Mouse (Mus musculus): ENCODE measurements at regions not wholly inside any gene's neighbourhood (a gene's known extent, or its start where the extent isn't known, plus 50 kb on each side); places are given as distances from the start of the nearest gene placed in this dataset.

DNA sequence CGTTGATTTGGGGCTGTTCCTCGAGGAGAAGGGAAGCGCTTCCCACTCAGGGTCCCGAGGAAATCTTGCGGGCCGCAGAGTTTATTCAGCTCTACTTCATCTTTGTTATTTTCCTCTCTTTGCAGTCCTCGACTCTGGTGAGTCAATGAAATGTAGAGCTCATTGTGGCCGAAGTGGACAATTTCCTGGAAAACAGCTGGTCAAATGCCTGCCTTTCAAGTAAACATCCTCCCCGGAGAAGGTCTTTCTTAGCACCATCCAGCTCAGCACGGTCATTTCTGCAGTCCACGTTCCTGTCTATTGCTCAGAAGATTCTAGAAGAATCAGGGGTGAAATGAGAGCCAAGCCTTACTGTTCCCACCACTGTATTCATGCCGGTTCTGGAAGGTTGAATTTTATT is 133.0 kb downstream of the Bcas1 start:
- intact Hi-C loops (cut with DNase I) = no loop called here
- no peak for DNase-seq (ENCODE audit: extremely low spot score in 1 of 2, low spot score in 2 of 2)

DNA sequence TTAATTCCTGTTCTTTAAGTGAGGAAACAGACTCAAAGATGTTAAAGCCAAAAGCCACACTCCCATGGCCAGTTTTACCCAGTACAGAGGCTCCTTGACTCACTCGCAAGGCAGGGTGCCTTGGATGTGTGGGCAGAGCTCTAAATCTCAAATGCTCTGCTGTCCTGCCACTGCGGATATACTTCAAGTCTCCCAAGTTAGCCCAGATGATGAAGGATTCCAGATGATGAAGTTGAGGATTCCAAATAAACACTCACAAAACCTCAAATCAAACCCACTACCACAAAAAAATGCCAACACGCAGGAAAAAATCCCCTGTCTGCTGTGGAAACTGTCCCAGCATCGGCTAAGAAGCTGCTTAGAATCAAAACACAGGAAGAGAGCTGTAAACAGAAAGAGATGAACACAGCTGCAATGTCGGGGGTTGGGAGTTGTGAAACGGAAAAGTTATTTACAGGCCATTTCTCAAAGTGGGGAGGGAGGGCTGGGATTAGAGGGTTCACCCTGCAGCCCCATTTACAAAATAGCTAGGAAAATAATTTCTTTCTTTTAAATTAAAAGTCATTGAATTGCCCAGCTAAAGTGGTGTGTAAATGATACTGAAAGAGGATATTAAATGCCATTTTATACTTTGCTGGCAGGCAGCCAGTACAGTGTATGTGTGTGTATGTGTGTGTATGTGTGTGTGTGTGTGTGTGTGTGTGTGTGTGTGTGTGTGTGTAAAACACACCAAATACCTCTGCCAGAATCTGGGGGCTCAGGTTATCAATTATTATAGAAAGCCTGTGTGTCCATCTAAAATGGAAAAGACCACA is 135.6 kb downstream of the Bcas1 start:
- intact Hi-C loops (cut with DNase I) = no loop called here
- DNase-seq (ENCODE audit: extremely low spot score in 1 of 2, low spot score in 2 of 2) = no peak

DNA sequence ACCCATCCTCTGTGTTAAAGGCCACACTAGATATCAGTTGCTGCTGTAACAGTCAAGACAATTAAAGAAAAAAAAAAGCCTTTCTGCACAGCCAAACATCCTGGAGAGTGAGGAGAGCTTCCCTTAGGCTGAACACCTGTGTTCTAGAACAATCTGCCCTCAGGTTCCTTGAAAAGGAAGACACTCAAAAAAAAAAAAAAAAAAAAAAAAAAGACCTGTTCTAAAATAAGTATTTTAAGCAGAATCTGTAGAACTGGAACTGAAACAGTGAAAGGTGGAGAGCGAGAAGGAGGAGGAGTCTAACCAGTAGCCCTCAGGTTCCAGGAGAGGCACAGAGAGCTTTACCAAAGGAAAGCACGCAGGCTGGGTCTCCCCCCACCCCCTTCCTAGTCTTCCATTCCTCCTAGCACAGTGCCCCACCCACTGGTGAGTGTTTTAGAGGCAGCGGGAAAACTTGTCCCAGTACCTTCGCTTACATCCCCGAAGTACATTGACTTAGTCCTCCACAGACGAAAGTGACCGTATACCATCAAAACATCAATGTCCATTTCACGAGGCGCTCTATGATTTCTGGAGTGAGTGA is 138.2 kb downstream of the Bcas1 start:
- intact Hi-C loops (cut with DNase I) = loop anchor here (10.0 kb wide), 1 partner anchor 175 kb away; no protein-coding TSS in a partner anchor
- DNase-seq (ENCODE audit: extremely low spot score in 1 of 2, low spot score in 2 of 2) = no peak

DNA sequence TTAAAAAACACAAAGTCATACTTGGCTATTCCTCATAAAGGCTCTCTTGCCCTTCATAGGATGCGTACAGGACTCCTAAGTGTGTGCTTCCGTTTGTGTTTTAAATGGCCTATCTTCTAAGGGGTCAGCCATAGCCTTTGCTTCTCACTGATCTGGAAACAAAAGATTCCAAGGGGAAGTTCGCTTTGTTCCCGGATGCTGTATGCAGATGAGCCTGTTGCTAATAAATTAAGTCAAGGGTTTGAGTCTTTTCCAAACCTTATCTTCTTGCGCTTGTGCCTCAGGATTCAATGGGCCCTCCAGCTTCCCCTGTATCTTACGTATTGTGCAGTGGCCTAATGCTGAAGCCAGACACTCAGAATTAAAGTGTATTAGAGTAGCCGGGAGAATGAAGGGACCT is 138.9 kb downstream of the Bcas1 start:
- intact Hi-C loops (cut with DNase I) = loop anchor here (10.0 kb wide), 1 partner anchor 174 kb away; no protein-coding TSS in a partner anchor

DNA sequence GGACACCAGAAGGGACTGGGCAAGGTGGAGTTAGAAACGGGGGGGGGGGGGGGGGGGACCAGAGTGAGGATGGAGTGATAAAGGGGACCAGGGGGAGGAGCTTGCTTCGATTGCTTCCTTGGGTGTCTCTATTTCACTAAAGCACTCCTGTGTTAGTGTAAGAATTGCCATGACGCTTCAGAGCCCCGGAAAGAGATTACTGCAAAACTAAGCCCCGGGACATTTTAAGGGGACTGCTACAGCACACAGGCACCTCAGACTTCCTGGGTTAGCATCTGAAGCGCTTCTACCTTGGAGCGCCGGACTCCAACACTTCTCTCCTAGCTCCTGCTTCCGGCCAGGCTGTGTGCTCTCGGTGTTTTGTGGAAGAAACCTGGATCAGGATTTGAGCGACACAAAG is 139.4 kb downstream of the Bcas1 start:
- no peak for DNase-seq (ENCODE audit: extremely low spot score in 1 of 2, low spot score in 2 of 2)
- intact Hi-C loops (cut with DNase I) = loop anchor here (10.0 kb wide), 1 partner anchor 173 kb away; no protein-coding TSS in a partner anchor

More for the DNA sequence above, 138.9 kb downstream of the Bcas1 start:
- no peak for DNase-seq (ENCODE audit: extremely low spot score in 1 of 2, low spot score in 2 of 2)

DNA sequence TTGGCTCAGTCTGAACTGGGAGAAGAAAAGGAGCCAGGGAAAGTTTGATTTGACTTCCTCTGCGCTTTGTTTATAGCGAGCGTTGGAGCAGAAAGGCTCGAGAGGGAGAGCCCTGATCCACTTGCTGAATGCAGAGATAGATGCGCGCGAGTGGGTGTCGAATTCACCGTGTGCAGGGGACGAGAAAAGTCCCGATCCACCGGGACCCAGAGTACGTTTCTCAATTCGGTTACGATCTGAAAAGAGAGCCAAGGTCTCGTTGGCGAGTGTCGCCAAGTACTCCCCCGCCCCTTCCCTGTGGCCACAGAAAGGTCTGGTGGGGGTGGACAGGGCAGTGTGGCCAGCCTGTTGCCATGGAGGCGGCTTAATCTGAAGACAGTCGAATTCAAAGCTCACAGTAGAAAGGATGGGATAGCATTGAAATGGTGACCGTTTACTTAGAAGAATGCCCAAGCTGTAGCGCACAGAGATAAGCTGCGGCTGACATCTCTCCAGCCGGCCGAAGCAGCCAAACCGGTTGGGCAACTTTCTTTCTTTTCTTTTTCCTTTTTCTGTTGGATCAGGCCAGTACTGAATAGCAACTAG is 139.5 kb upstream of the Zfp217 start:
- intact Hi-C loops (cut with DNase I) = loop anchor here (10.0 kb wide), 1 partner anchor 173 kb away; no protein-coding TSS in a partner anchor
- peak; percentile 51 to 65 for DNase-seq (ENCODE audit: extremely low spot score in 1 of 2, low spot score in 2 of 2)

DNA sequence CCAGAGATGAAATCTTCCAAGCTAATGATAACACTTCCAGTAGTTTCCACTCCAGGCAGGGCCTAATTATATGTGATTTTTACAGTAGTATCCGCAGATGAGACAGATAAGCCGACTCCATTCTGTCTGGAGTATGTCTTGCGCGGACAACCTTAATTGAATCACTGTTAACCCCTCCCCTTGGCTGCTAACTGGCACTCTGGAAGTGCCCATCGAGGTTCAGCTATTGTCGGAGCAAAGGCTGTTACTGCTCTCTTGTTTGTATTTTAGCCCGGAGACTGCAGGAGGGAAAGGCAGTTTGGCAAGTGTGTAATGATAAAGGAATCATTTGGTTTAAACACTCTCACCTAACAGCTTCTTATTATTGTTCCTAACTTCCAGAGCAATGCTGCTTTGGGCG is 138.9 kb upstream of the Zfp217 start:
- no peak for DNase-seq (ENCODE audit: extremely low spot score in 1 of 2, low spot score in 2 of 2)
- intact Hi-C loops (cut with DNase I) = loop anchor here (10.0 kb wide), 1 partner anchor 172 kb away; no protein-coding TSS in a partner anchor

DNA sequence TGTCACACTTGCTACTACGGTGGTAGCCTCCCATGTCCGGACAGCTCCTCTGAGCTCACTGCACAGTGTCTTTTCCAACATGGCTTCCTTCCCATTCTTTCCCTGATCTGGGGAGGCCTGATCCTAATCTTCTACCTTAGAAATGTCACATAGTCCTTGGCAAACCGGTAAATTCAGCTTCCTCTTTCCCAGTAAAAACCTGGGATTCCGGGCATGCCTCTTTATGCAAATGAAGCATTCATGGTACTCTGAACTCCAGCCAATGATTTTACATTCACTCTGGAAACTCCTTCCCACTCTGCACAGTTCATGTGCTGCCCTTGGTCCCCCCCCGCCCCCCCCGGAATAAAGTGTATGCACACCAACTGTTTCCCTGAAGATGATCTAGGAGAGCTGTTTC is 134.6 kb upstream of the Zfp217 start:
- intact Hi-C loops (cut with DNase I) = loop anchor here (10.0 kb wide), 1 partner anchor 168 kb away; no protein-coding TSS in a partner anchor
- DNase-seq (ENCODE audit: extremely low spot score in 1 of 2, low spot score in 2 of 2) = no peak

DNA sequence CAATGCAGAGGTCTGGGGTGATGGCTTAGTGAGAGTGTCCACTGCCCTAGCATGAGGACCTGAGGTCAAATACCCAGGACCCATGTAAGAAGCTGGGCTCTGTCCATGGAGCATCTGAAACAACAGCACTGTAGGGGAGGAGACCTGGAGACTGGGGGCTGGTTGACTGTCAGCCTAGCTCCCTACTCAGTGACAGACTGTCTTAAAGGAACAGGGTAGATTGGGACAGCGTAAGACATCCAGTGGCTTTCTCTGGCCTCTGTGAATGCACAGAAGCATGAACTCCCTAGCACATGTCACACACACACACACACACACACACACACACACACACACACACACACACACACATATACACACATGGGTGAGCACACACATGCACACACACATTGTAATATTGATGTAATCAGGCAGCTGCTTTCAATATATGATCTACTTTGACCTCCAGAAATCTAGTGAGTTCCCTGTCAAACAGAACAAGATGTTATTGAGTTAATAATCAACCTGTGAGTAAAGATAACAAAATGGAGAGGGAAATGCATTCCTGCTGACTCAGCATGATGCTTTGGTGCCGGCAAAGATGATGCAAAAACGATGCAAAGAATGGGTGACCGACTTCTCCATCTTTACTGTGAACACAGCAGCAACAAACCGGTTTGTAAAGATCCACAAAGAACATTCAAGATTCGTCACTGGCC is 133.6 kb upstream of the Zfp217 start:
- no peak for DNase-seq (ENCODE audit: extremely low spot score in 1 of 2, low spot score in 2 of 2)
- intact Hi-C loops (cut with DNase I) = loop anchor here (10.0 kb wide), 1 partner anchor 167 kb away; no protein-coding TSS in a partner anchor

DNA sequence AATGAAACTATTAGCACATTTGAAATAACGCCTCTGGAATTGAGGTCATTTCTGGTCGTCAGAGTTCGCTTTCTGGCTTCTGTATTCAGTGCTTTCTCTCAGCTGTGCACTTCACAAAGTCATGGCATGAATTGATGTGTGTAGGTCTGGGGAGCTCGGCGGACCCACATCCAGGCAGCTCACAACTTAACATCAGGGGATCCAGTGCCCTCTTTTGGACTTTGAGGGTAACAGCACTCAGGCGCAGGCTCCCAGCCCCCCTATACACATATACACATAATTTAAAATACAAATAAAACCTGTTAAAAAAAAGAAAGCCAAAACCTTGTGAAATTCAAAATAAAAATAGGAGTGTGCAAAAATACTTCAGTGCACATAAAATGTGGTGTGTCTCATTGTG is 132.8 kb upstream of the Zfp217 start:
- no peak for DNase-seq (ENCODE audit: extremely low spot score in 1 of 2, low spot score in 2 of 2)
- intact Hi-C loops (cut with DNase I) = loop anchor here (10.0 kb wide), 1 partner anchor 166 kb away; no protein-coding TSS in a partner anchor

DNA sequence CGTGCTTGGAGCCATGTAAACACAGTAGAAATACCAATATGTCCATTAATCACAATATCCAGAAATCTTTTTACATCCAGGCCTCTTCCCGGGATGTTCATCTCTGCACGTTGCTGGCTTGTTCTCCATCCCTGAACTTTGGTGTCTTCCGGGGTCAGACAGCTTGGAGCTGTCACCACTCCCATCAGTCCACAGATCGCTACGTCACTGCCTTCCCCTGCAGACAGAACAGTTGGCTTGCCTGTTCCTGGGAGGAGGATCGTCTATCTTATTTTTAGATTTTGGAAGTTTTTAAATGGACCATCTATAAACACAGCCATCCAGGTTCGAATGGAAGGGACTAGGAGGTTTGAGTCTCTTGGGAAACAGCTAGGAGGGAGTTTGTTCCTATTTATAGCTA is 130.0 kb upstream of the Zfp217 start:
- no peak for DNase-seq (ENCODE audit: extremely low spot score in 1 of 2, low spot score in 2 of 2)
- intact Hi-C loops (cut with DNase I) = no loop called here

DNA sequence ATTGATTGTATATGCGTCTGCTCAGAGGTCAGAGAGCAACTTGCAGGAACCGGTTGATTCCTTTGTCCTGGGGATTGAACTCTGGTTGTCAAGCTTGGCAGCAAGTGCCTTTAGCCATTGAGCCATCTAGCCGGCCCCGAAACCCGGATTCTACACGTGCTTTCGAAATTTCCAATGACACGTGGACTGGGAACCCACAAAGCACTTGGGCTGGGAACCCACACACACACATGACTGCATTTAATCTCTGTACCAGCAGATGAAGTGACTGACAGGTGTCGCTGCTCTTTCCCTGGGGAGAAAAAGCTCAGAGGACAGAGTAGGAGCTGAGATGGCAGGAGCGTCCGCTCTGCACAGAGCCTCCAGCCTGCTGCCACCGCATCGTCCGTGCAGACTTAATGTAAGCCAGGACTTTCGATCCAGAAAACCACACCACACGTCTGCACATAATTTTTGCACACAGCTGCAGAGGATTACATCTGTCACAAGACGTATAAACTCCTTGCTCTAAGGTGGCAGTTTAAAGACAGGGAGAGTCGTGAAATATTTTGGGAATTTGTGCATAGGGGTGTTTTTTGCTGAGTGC is 129.4 kb upstream of the Zfp217 start:
- DNase-seq (ENCODE audit: extremely low spot score in 1 of 2, low spot score in 2 of 2) = no peak
- intact Hi-C loops (cut with DNase I) = no loop called here

DNA sequence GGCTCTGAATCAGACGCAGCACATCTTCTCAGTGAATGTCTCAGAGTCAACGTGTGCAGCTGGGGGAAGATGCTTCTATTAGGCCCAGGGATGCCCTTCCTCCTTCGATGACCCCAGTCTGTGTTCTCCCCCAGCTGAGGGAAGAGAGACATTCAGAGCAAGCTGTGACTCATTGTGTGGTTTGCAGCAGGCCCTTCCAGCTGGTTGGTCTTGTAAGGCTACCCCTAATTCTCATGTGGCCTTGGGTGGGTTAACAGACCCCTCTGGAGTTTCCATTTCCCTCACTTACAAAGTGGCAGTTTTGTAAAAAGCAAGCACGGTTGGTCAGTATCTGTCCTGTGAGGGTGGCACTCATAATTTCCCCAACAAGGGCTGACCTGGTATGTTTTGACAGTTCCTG is 127.8 kb upstream of the Zfp217 start:
- intact Hi-C loops (cut with DNase I) = no loop called here
- DNase-seq (ENCODE audit: extremely low spot score in 1 of 2, low spot score in 2 of 2) = no peak

DNA sequence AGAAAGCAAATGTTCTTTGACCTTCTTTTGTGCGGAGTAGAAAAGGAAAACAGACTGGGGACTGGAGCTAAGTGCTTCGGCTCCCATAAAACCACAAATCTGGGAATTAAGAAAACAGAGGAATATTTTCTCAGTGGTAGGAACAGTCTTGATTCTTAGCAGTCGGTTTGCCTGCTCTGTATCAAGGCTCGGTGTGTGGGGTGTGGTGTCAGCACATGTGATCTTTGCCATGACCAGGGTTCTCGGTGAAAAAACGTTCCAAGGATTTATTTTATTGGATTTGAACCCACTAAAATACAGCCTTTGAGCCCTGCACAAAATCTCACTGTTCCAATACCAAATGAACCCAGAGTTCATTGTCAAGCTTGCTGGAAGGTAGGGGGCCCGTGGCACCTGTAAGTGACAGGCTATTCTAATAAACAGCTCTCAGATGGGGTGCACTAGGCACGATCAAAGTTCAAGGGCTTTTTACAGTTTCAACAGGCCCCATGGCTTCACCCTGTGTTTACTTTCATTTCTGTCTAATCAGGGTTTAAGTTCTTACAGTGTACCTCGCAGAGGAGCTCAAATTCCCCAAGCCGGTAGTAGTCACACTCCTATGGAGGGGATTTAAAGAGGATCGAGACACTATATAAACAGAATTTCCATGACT is 122.1 kb upstream of the Zfp217 start:
- intact Hi-C loops (cut with DNase I) = no loop called here
- no peak for DNase-seq (ENCODE audit: extremely low spot score in 1 of 2, low spot score in 2 of 2)

DNA sequence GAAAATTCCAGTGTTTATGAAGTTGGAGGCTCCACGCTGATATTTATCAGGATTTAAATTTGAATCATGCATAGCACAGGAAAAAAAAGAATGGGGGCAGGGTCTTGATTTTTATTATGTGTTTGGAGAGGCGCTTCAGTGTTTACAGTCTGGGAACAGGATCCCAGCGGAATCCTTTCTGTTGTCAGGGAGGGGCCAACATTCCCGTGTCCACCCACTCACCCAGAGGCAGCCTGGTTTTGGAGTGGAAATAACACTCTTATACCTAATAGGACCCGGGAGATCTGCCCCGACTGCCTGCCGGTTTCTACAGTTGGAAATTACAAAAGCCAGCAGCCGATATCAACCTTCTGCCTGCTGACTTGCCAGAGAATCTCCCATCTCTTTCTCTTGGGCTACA is 120.2 kb upstream of the Zfp217 start:
- intact Hi-C loops (cut with DNase I) = no loop called here

DNA sequence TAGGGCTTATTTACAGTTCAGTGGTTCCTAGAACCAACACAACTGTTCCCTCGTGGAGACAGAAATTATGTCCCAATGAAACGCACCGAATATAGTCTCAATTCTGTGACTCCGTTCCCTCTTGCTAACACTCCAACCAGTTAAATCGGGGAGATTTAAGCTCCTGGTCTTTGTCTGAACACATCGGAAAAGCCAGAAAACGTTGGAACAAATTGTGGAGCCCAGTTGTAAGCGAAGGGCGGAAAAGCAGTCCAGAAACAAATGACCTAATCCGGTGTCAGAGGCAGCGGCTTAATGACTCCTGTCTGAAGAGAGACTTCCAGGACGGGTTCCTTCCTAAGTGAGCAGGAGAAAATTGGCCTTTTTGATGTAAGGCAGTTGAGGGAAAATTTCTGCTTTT is 119.2 kb upstream of the Zfp217 start:
- intact Hi-C loops (cut with DNase I) = no loop called here
- DNase-seq (ENCODE audit: extremely low spot score in 1 of 2, low spot score in 2 of 2) = no peak

More for the DNA sequence above, 120.2 kb upstream of the Zfp217 start:
- DNase-seq (ENCODE audit: extremely low spot score in 1 of 2, low spot score in 2 of 2) = no peak

DNA sequence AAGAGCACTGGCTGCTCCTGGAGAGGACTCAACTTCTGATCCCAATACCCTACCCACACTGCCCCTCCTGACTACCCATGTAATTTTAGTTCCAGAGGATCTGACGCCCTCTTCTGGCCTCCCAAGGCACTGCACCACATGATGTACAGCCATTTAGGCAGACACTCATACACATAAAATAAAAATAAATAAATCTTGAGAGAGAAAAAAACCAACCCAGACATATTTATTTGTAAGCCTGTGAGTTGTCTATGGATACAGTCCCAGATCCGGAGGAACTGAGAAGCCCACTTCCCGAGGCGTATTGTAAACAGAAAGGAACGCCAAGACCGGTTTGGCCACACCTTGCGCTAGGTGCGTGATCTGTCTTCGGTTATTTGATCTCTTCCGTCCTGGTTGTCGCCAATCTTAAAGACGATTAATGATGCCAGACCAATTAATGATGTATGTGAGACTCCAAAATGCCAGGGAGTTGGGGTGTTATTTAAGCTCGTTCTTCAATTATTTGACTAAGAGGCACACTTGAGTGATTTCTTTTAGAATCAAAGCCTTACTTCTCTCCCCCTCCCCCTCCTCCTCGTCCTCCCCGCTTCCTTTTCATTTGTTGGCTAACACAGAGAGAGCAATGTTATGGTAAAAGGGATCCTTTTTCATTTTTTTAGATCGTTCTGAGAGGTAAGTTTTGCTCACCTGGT is 118.7 kb upstream of the Zfp217 start:
- peak in 1 of 2 experiments; percentile 39 for DNase-seq (ENCODE audit: extremely low spot score in 1 of 2, low spot score in 2 of 2)
- intact Hi-C loops (cut with DNase I) = no loop called here

DNA sequence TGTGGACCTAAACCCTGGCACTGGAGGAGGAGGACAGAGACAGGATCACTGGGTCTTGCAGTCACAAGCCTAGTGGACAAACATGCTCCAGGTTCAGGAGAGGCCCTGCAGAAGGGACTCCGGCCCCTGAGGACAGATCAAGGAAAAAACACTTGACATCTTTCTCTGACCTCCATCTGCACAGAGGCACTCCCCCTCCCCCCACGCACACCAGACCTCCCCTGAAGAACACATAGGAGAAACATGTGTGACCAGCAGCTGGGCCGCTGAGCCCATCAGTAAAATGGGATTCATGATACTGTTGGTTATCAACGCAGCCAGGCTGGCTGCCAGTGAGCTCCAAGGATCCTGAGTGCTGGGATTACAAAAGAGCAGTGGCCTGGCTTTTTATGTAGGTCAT is 115.7 kb upstream of the Zfp217 start:
- DNase-seq (ENCODE audit: extremely low spot score in 1 of 2, low spot score in 2 of 2) = no peak
- intact Hi-C loops (cut with DNase I) = no loop called here
